Mouse (Mus musculus): Measurements from ENCODE around the gene Rab31. TPM values are rescaled to one million over a fixed set of nuclear protein-coding genes. Genes with fewer than 3 reads are reported as not detected.

Gene Rab31
- polyA plus RNA-seq, 1 experiment from 2014 or later: 71.6 TPM

GRCm38 (mm10) chr17:65625563-65625962 is 147.0 kb downstream of the Rab31 start:
- H3K9ac ChIP-seq (replicated peaks): no peak overlapping the region
- no peaks in the 10 kb centered on the region for H3K4me1 ChIP-seq (replicated peaks)
- H3K4me3 ChIP-seq (replicated peaks): no peak overlapping the region
- H3K36me3 ChIP-seq: no peaks in the 10 kb centered on the region
- no peak for ATAC-seq
- H3K27me3 ChIP-seq: no peaks in the 10 kb centered on the region
- H3K9me3 ChIP-seq: no peaks in the 10 kb centered on the region; the same call in 1 of the 2 replicates
- H3K4me2 ChIP-seq (replicated peaks): no peak overlapping the region
- 88% methylated on average over 6 of the region's 6 CpGs for WGBS
- H3K27ac ChIP-seq: no peak overlapping the region

- ATAC-seq: no peak
- no peaks in the 10 kb centered on the region for H3K36me3 ChIP-seq
- H3K4me2 ChIP-seq (replicated peaks): no peak overlapping the region
- no peaks in the 10 kb centered on the region; the same call in 1 of the 2 replicates for H3K9me3 ChIP-seq
- no peak overlapping the region for H3K27ac ChIP-seq
- no peaks in the 10 kb centered on the region for H3K4me1 ChIP-seq (replicated peaks)
- H3K27me3 ChIP-seq: no peaks in the 10 kb centered on the region
- no peak overlapping the region for H3K4me3 ChIP-seq (replicated peaks)
- H3K9ac ChIP-seq (replicated peaks): no peak overlapping the region
These were observed 149.4 kb downstream of the Rab31 start for GRCm38 (mm10) chr17:65623130-65623529.

GRCm38 (mm10) chr17:65618431-65618830 is 154.1 kb downstream of the Rab31 start:
- WGBS: 86% methylated on average over 2 of the region's 2 CpGs

GRCm38 (mm10) chr17:65615678-65616077 is 156.9 kb downstream of the Rab31 start:
- ATAC-seq: no peak
- Histone ChIP-seq H3K9me3 (no peaks in the 10 kb centered on the region), H3K4me1 (replicated peaks) (peaks cover 19% of the 10 kb centered on the region), H3K4me3 (replicated peaks) (no peak overlapping the region), H3K27me3 (no peaks in the 10 kb centered on the region; the same call in 1 of the 2 replicates), H3K4me2 (replicated peaks) (no peak overlapping the region), H3K9ac (replicated peaks) (0 out of 2 replicates have a peak overlapping the region, but pooled peaks have one; percentile 28), H3K36me3 (no peaks in the 10 kb centered on the region), H3K27ac (no peak overlapping the region)
- 28% methylated on average over 3 of the region's 3 CpGs for WGBS

More at GRCm38 (mm10) chr17:65618431-65618830, 154.1 kb downstream of the Rab31 start:
- 0 out of 2 replicates have a peak, but pooled peaks cover 5% of the 10 kb centered on the region for H3K4me1 ChIP-seq (replicated peaks)
- no peak overlapping the region for H3K9ac ChIP-seq (replicated peaks)
- H3K4me2 ChIP-seq (replicated peaks): no peak overlapping the region
- no peak overlapping the region for H3K27ac ChIP-seq
- no peak for ATAC-seq
- no peak overlapping the region for H3K4me3 ChIP-seq (replicated peaks)
- H3K27me3 ChIP-seq: no peaks in the 10 kb centered on the region; the same call in 1 of the 2 replicates
- H3K36me3 ChIP-seq: no peaks in the 10 kb centered on the region
- no peaks in the 10 kb centered on the region for H3K9me3 ChIP-seq

- peak overlapping the region; percentile 69 for H3K9ac ChIP-seq (replicated peaks)
- ATAC-seq: no peak
- H3K27ac ChIP-seq: peak overlapping the region; percentile 99
- WGBS: 1% methylated on average over 9 of the region's 9 CpGs
- no peaks in the 10 kb centered on the region for H3K36me3 ChIP-seq
- no peaks in the 10 kb centered on the region; the same call in 1 of the 2 replicates for H3K27me3 ChIP-seq
- H3K4me1 ChIP-seq (replicated peaks): peaks cover 29% of the 10 kb centered on the region
- peak overlapping the region; percentile 77 for H3K4me2 ChIP-seq (replicated peaks)
- H3K4me3 ChIP-seq (replicated peaks): peak overlapping the region; percentile 97
- no peaks in the 10 kb centered on the region for H3K9me3 ChIP-seq
These were observed 158.1 kb downstream of the Rab31 start for GRCm38 (mm10) chr17:65614431-65614830.

GRCm38 (mm10) chr17:65613463-65614412 is 158.8 kb downstream of the Rab31 start, which contains the start of gene Vapa:
TSS of gene Vapa (minus strand) at chr17:65613555.
- peak within 1 kb of the TSS; percentile 97 for H3K4me3 ChIP-seq (replicated peaks)
- no peaks in the 10 kb centered on the region for H3K36me3 ChIP-seq
- H3K27ac ChIP-seq: peak within 1 kb of the TSS; percentile 99
- no peaks in the 10 kb centered on the region for H3K9me3 ChIP-seq
- peak within 1 kb of the TSS; percentile 78 for H3K4me2 ChIP-seq (replicated peaks)
- peaks cover 36% of the 10 kb centered on the region for H3K4me1 ChIP-seq (replicated peaks)
- H3K27me3 ChIP-seq: no peaks in the 10 kb centered on the region; the same call in 1 of the 2 replicates
- WGBS: under 1% methylated on average over 85 of the region's 85 CpGs
- peak within 1 kb of the TSS; percentile 98 for H3K9ac ChIP-seq (replicated peaks)
- ATAC-seq: peak; percentile 93

- Histone ChIP-seq H3K4me1 (replicated peaks) (peaks cover 42% of the 10 kb centered on the region), H3K9ac (replicated peaks) (peak overlapping the region; percentile 98), H3K9me3 (no peaks in the 10 kb centered on the region), H3K27ac (peak overlapping the region; percentile 99), H3K4me2 (replicated peaks) (peak overlapping the region; percentile 78), H3K4me3 (replicated peaks) (peak overlapping the region; percentile 97), H3K36me3 (no peaks in the 10 kb centered on the region), H3K27me3 (no peaks in the 10 kb centered on the region; the same call in 1 of the 2 replicates)
- ATAC-seq: peak; percentile 75
- 0% methylated on average over 24 of the region's 42 CpGs for WGBS
These were observed 159.4 kb downstream of the Rab31 start for GRCm38 (mm10) chr17:65613142-65613462.

- H3K27ac ChIP-seq: peak overlapping the region; percentile 99
- peak overlapping the region; percentile 98 for H3K9ac ChIP-seq (replicated peaks)
- H3K36me3 ChIP-seq: no peaks in the 10 kb centered on the region
- H3K4me3 ChIP-seq (replicated peaks): peak overlapping the region; percentile 97
- WGBS: 0% methylated on average over 68 of the region's 91 CpGs
- peak; percentile 63 for ATAC-seq
- no peaks in the 10 kb centered on the region for H3K9me3 ChIP-seq
- H3K27me3 ChIP-seq: no peaks in the 10 kb centered on the region; the same call in 1 of the 2 replicates
- H3K4me2 ChIP-seq (replicated peaks): peak overlapping the region; percentile 78
- peaks cover 45% of the 10 kb centered on the region for H3K4me1 ChIP-seq (replicated peaks)
These were observed 160.0 kb downstream of the Rab31 start for GRCm38 (mm10) chr17:65612391-65613141.

- WGBS: 12% methylated on average over 4 of the region's 4 CpGs
- Histone ChIP-seq H3K4me1 (replicated peaks) (peaks cover 51% of the 10 kb centered on the region), H3K9ac (replicated peaks) (peak overlapping the region; percentile 98)
These were observed 160.8 kb downstream of the Rab31 start for GRCm38 (mm10) chr17:65611721-65612120.

GRCm38 (mm10) chr17:65608743-65609142 is 163.8 kb downstream of the Rab31 start:
- H3K4me2 ChIP-seq (replicated peaks): no peak overlapping the region
- no peak overlapping the region for H3K27ac ChIP-seq
- H3K9ac ChIP-seq (replicated peaks): no peak overlapping the region
- H3K4me1 ChIP-seq (replicated peaks): peaks cover 63% of the 10 kb centered on the region
- ATAC-seq: no peak
- H3K9me3 ChIP-seq: no peaks in the 10 kb centered on the region
- WGBS: 84% methylated on average over 5 of the region's 5 CpGs
- no peaks in the 10 kb centered on the region for H3K27me3 ChIP-seq
- H3K36me3 ChIP-seq: no peaks in the 10 kb centered on the region
- no peak overlapping the region for H3K4me3 ChIP-seq (replicated peaks)

More at GRCm38 (mm10) chr17:65611721-65612120, 160.8 kb downstream of the Rab31 start:
- Histone ChIP-seq H3K9me3 (no peaks in the 10 kb centered on the region), H3K4me3 (replicated peaks) (peak overlapping the region; percentile 97), H3K36me3 (no peaks in the 10 kb centered on the region), H3K4me2 (replicated peaks) (peak overlapping the region; percentile 78), H3K27me3 (no peaks in the 10 kb centered on the region; the same call in 1 of the 2 replicates), H3K27ac (no peak overlapping the region)
- no peak for ATAC-seq

GRCm38 (mm10) chr17:65608312-65608687 is 164.3 kb downstream of the Rab31 start:
- H3K4me3 ChIP-seq (replicated peaks): no peak overlapping the region
- H3K27me3 ChIP-seq: no peaks in the 10 kb centered on the region
- no peak overlapping the region for H3K27ac ChIP-seq
- no peaks in the 10 kb centered on the region for H3K9me3 ChIP-seq
- WGBS: 85% methylated on average over 2 of the region's 2 CpGs
- no peak overlapping the region for H3K4me2 ChIP-seq (replicated peaks)
- H3K9ac ChIP-seq (replicated peaks): no peak overlapping the region
- ATAC-seq: no peak
- H3K36me3 ChIP-seq: no peaks in the 10 kb centered on the region
- H3K4me1 ChIP-seq (replicated peaks): peaks cover 64% of the 10 kb centered on the region

All from midbrain, embryonic 13.5 days (tissue).